Comparison of ENCODE assay signal across 31 mouse cellular contexts in the genomic region with DNA sequence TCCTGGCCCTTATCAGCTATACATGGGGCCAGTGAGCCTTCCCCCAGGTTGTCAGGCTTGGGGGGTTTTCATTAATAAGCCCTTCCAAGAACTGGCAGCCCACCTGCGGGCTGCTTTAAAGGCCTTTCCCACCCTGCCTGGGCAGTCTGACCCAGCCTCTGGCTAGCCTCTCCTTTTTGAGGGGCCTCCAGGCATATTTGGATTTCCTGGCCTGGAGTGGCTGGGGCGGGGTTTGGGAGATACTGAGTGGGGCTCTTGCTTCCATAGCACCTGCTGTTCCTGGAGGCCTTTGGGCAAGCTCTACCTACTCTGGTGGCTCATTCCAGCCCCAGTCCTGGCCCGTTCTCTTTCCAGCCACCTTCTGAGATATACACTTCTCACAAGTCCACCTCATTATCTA. TPM values are rescaled to one million over a fixed set of nuclear protein-coding genes. Genes with fewer than 3 reads are reported as not detected.
DNase-seq lines count a peak whose midpoint lies in the region; ATAC-seq lines count a peak whose summit lies in the region.
"Had no signal": no experiment of that assay in that cellular context is flagged by ENCODE, and none has a peak within 500 bp of the region (broad histone marks: within the 10 kb centered on the region; RNA-seq: fewer than 3 reads in every experiment).

No protein-coding gene starts in this region.

- no peaks in the 10 kb centered on the region for H3K36me3 ChIP-seq in lung, embryonic 15.5 days
- no peaks in the 10 kb centered on the region for H3K36me3 ChIP-seq in hindbrain, embryonic 13.5 days
- H3K36me3 ChIP-seq: forebrain, embryonic 10.5 days; heart, embryonic 12.5 days; heart, embryonic 15.5 days; hindbrain, embryonic 10.5 days had no signal

- H3K9me3 ChIP-seq in lung, embryonic 15.5 days, result no peaks in the 10 kb centered on the region
- no peaks in the 10 kb centered on the region for H3K9me3 ChIP-seq in hindbrain, embryonic 13.5 days
- H3K9me3 ChIP-seq: forebrain, embryonic 10.5 days; forebrain, embryonic 13.5 days; heart, embryonic 12.5 days; heart, embryonic 15.5 days; hindbrain, embryonic 10.5 days had no signal

- H3K4me1 ChIP-seq in lung, embryonic 15.5 days, result peaks cover 41% of the 10 kb centered on the region; the same call in 1 of the 2 replicates
- no peaks in the 10 kb centered on the region for H3K4me1 ChIP-seq in hindbrain, embryonic 13.5 days (replicated peaks)
- H3K4me1 ChIP-seq: forebrain, embryonic 13.5 days; hindbrain, embryonic 10.5 days had no signal

- 0 out of 2 replicates have a peak, but pooled peaks have one; percentile 39 for ATAC-seq in lung, embryonic 15.5 days (ENCODE audit: borderline replicate concordance, extremely low read depth, low FRiP score, low TSS enrichment)
- ATAC-seq in hindbrain, embryonic 13.5 days (ENCODE audit: low FRiP score), result no peak
- ATAC-seq in granulocyte monocyte progenitor cell, adult 5-6 weeks (replicated peaks; ENCODE audit: poor library complexity, severe bottlenecking), result no peak
- ATAC-seq: activated CD4-positive, CD25-positive, alpha-beta regulatory T cell, adult 4 months; forebrain, embryonic 13.5 days; forebrain, embryonic 16.5 days had no signal

- peak; percentile 75 to 80 for DNase-seq in lung, adult 18-20 months
- peak; percentile 54 for DNase-seq in lung, postnatal 10 days
- DNase-seq in lung, postnatal 36 days, result peak; percentile 72
- DNase-seq in spleen, postnatal 4 days (ENCODE audit: low spot score in 2 of 2), result no peak
- no peak for DNase-seq in spleen, adult 18-20 months
- DNase-seq: adrenal gland, adult 8-10 months; adrenal gland, postnatal 25 days; cerebellum, adult 18-20 months; cerebellum, adult 9-10 months; cerebellum, postnatal 14 days; gastrocnemius, postnatal 14 days; heart, adult 18-20 months; heart, postnatal 10 days; heart, postnatal 36 days had no signal

- H3K27me3 ChIP-seq in lung, embryonic 15.5 days, result no peaks in the 10 kb centered on the region
- H3K27me3 ChIP-seq in hindbrain, embryonic 13.5 days, result no peaks in the 10 kb centered on the region
- H3K27me3 ChIP-seq: forebrain, embryonic 13.5 days; heart, embryonic 15.5 days had no signal

- no peak overlapping the region for H3K4me3 ChIP-seq in lung, embryonic 15.5 days
- H3K4me3 ChIP-seq in hindbrain, embryonic 13.5 days, result no peak overlapping the region
- H3K4me3 ChIP-seq: forebrain, embryonic 10.5 days; forebrain, embryonic 13.5 days; gastrocnemius, adult 2 months; heart, embryonic 12.5 days; heart, embryonic 15.5 days; hindbrain, embryonic 10.5 days had no signal

- peak overlapping the region; percentile 22 for H3K4me2 ChIP-seq in lung, embryonic 15.5 days
- H3K4me2 ChIP-seq in hindbrain, embryonic 13.5 days, result no peak overlapping the region
- H3K4me2 ChIP-seq: forebrain, embryonic 13.5 days; heart, embryonic 12.5 days; heart, embryonic 15.5 days; hindbrain, embryonic 14.5 days had no signal

- 57% methylated on average over 3 of the region's 3 CpGs for WGBS in lung, embryonic 15.5 days
- WGBS in hindbrain, embryonic 13.5 days, result 81% methylated on average over 3 of the region's 3 CpGs

- H3K9ac ChIP-seq in lung, embryonic 15.5 days, result no peak overlapping the region
- H3K9ac ChIP-seq in hindbrain, embryonic 13.5 days, result no peak overlapping the region
- H3K9ac ChIP-seq: forebrain, embryonic 13.5 days; heart, embryonic 12.5 days; heart, embryonic 15.5 days; hindbrain, embryonic 14.5 days had no signal

- H3K27ac ChIP-seq in lung, embryonic 15.5 days, result peak overlapping the region; percentile 80
- H3K27ac ChIP-seq in hindbrain, embryonic 13.5 days, result no peak overlapping the region
- H3K27ac ChIP-seq: forebrain, embryonic 10.5 days; forebrain, embryonic 13.5 days; gastrocnemius, adult 2 months; heart, embryonic 15.5 days; hindbrain, embryonic 10.5 days; hindbrain, embryonic 14.5 days had no signal

RNA-seq across cellular contexts. Expression of a gene that starts 0.3 kb away (rescaled TPM):
- polyA plus RNA-seq in lung, embryonic 15.5 days (2015; fragmentation: Nextera tagmentation; extraction: Ambion mirVana), result 0.55 and 0.70 TPM in 2 replicates
- not detected in 2 replicates for polyA plus RNA-seq in hindbrain, embryonic 13.5 days (2015; fragmentation: Nextera tagmentation; extraction: Ambion mirVana)
- not detected in 2 replicates for total RNA-seq in granulocyte monocyte progenitor cell, adult 5-6 weeks (2014; fragmentation: Nextera tagmentation)
- total RNA-seq in granulocyte monocyte progenitor cell, adult 5-6 weeks (2017), result not detected in 2 replicates
- total RNA-seq: adrenal gland, adult 8-10 months; adrenal gland, postnatal 25 days; ES-E14; gastrocnemius, adult 2 months; gastrocnemius, postnatal 14 days; gastrocnemius, postnatal 4 days; heart, adult 18-20 months; heart, postnatal 10 days; heart, postnatal 36 days had no signal
- polyA plus RNA-seq: embryonic facial prominence, embryonic 11.5 days; embryonic facial prominence, embryonic 14.5 days; forebrain, embryonic 10.5 days; forebrain, embryonic 13.5 days; forebrain, embryonic 16.5 days; frontal cortex, adult 2 months; heart, embryonic 12.5 days; heart, embryonic 15.5 days; hindbrain, embryonic 10.5 days; hindbrain, embryonic 14.5 days had no signal

RNA-seq across cellular contexts. Expression of a gene that starts 17.3 kb away (rescaled TPM):
- not detected in 2 replicates for polyA plus RNA-seq in lung, embryonic 15.5 days (2015; fragmentation: Nextera tagmentation; extraction: Ambion mirVana)
- not detected in 2 replicates for polyA plus RNA-seq in hindbrain, embryonic 13.5 days (2015; fragmentation: Nextera tagmentation; extraction: Ambion mirVana)
- not detected in 2 replicates for total RNA-seq in granulocyte monocyte progenitor cell, adult 5-6 weeks (2014; fragmentation: Nextera tagmentation)
- total RNA-seq in granulocyte monocyte progenitor cell, adult 5-6 weeks (2017), result not detected in 2 replicates
- total RNA-seq: adrenal gland, adult 8-10 months; adrenal gland, postnatal 25 days; ES-E14; gastrocnemius, adult 2 months; gastrocnemius, postnatal 14 days; gastrocnemius, postnatal 4 days; heart, adult 18-20 months; heart, postnatal 10 days; heart, postnatal 36 days had no signal
- polyA plus RNA-seq: activated CD4-positive, CD25-positive, alpha-beta regulatory T cell, adult 4 months; embryonic facial prominence, embryonic 11.5 days; embryonic facial prominence, embryonic 14.5 days; forebrain, embryonic 10.5 days; forebrain, embryonic 13.5 days; forebrain, embryonic 16.5 days; frontal cortex, adult 2 months; heart, embryonic 12.5 days; heart, embryonic 15.5 days; hindbrain, embryonic 10.5 days; hindbrain, embryonic 14.5 days had no signal

RNA-seq across cellular contexts. Expression of a gene that starts 53.9 kb away (rescaled TPM):
- polyA plus RNA-seq in lung, embryonic 15.5 days (2015; fragmentation: Nextera tagmentation; extraction: Ambion mirVana), result 0.44 and 0.46 TPM in 2 replicates
- 39.6 and 40.4 TPM in 2 replicates for polyA plus RNA-seq in hindbrain, embryonic 13.5 days (2015; fragmentation: Nextera tagmentation; extraction: Ambion mirVana)
- not detected in 2 replicates for total RNA-seq in granulocyte monocyte progenitor cell, adult 5-6 weeks (2014; fragmentation: Nextera tagmentation)
- total RNA-seq in granulocyte monocyte progenitor cell, adult 5-6 weeks (2017), result not detected in 2 replicates
- polyA plus RNA-seq: activated CD4-positive, CD25-positive, alpha-beta regulatory T cell, adult 4 months had no signal

Comparison
In these comparisons a context has a peak if more than half of its experiments do, and no peak if none do; other contexts are left out.
1. DNase-seq: peak in lung, adult 18-20 months (2 of 2), lung, postnatal 10 days (single experiment) and lung, postnatal 36 days (single experiment); none in spleen, postnatal 4 days (0 of 2) and spleen, adult 18-20 months (0 of 2).
2. RNA of a gene that starts 53.9 kb away (polyA plus RNA-seq): 39.6 to 40.4 TPM in hindbrain, embryonic 13.5 days; 0.44 to 0.46 TPM in lung, embryonic 15.5 days; every median in the first group is over 10 times any median in the second.